Mouse (Mus musculus) E14TG2a.4 (cell line): Measurements from ENCODE around the gene Lpar1.

Experiments
- H3K27me3 ChIP-seq: 2 replicates; pipeline ENCODE4 v1.6.1; 2014; ENCODE audit warnings: low read length, control low read depth; ENCODE audit not compliant: insufficient read depth
- H3K36me3 ChIP-seq: 2 replicates; pipeline ENCODE4 v1.6.1; 2014; ENCODE audit warnings: low read length, control low read depth; ENCODE audit not compliant: insufficient read depth
- H3K4me1 ChIP-seq: replicated peaks from 2 replicates; pipeline ENCODE4 v1.6.1; 2014; ENCODE audit warnings: low read depth, low read length, control low read depth
- H3K4me3 ChIP-seq: replicated peaks from 2 replicates; pipeline ENCODE4 v1.5.1; 2014; ENCODE audit warnings: mild to moderate bottlenecking, low read length
- H3K9me3 ChIP-seq: 2 replicates; pipeline ENCODE4 v1.6.1; 2014; ENCODE audit warnings: low read length, control low read depth
- CTCF ChIP-seq: conservative IDR thresholded peaks from 2 replicates; pipeline ENCODE4 v1.5.1; 2014; ENCODE audit warnings: low read length
- NANOG ChIP-seq: IDR thresholded peaks from 2 replicates; pipeline ENCODE4 v1.6.1; 2014; ENCODE audit warnings: borderline replicate concordance, low read length, mixed read lengths
- POU5F1 ChIP-seq: IDR thresholded peaks from 2 replicates; pipeline ENCODE4 v1.6.1; 2014; ENCODE audit warnings: low read length, borderline replicate concordance

The Lpar1 gene

DNA sequence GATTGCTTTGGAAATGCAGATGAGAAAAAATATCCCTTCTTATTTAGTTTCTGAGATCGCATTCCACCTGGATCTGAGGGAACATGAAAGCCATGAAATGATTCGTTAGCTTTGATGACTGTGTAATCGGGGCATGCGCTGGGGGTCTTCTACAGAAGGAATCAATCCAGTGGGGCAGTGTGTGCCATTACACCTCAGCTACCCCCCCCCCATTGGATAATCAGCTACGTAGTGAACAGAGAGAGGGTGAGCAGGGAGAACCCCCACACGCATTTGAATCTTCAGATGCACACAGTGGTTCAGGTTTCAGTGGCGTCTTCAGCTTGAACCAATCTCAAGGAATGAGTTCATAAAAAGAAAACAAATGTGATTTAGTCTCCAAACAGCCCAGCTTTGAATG is 115.0 kb downstream of the Lpar1 start:
- H3K27me3 ChIP-seq, result no peaks in the 10 kb centered on the region

GRCm38 (mm10) chr4:58437271-58437670 is 116.4 kb downstream of the Lpar1 start:
- TF ChIP-seq CTCF, result peak; percentile 46
- TF ChIP-seq POU5F1, result no peak
- no peak for TF ChIP-seq NANOG
- Histone ChIP-seq H3K36me3 (peaks cover 5% of the 10 kb centered on the region; the same call in 1 of the 2 replicates), H3K4me1 (peaks cover 3% of the 10 kb centered on the region), H3K27me3 (no peaks in the 10 kb centered on the region), H3K9me3 (peaks cover 5% of the 10 kb centered on the region; the same call in 1 of the 2 replicates), H3K4me3 (no peak overlapping the region)

More for the DNA sequence above, 115.0 kb downstream of the Lpar1 start:
- Histone ChIP-seq H3K9me3 (peaks cover 5% of the 10 kb centered on the region; the same call in 1 of the 2 replicates), H3K4me3 (no peak overlapping the region), H3K36me3 (peaks cover 5% of the 10 kb centered on the region; the same call in 1 of the 2 replicates), H3K4me1 (peaks cover 8% of the 10 kb centered on the region)
- TF ChIP-seq CTCF, result no peak
- TF ChIP-seq NANOG, result no peak

DNA sequence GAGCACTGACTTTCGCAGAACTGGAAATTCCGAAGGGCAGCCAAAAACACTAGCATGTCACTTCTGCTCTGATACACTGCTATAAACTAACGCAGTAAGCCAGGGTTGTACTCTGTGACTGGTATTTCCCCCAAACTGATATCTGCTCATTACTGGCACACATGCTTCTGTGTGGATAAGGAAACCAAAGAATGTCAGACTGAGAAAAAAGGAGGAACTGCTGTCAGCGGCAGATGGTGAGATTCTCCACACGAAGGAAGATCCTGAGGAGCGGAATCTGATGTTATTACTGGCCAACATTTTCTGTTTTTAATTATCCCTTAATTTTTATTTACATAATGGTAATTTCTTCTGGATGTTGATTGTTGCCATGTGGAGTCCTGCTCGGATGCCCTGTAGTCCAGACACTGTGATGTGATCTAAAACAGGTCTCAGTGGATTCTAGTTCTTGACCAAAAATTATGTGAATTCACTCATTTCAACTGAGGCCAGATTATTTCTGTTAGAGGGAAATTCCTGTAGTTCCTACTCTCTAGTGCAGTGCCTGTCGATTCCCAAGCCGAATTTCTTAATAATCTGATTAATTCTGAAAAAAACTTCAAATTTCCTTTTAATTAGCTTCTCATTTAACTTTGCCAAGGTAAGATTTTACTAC is 130.3 kb downstream of the Lpar1 start:
- Histone ChIP-seq H3K4me1 (no peaks in the 10 kb centered on the region), H3K27me3 (no peaks in the 10 kb centered on the region), H3K36me3 (no peaks in the 10 kb centered on the region), H3K9me3 (peaks cover 6% of the 10 kb centered on the region), H3K4me3 (no peak overlapping the region)
- no peak for TF ChIP-seq CTCF
- TF ChIP-seq POU5F1, result no peak
- TF ChIP-seq NANOG, result no peak

GRCm38 (mm10) chr4:58419225-58419624 is 134.5 kb downstream of the Lpar1 start:
- Histone ChIP-seq H3K4me1 (no peaks in the 10 kb centered on the region), H3K27me3 (peaks cover 4% of the 10 kb centered on the region; the same call in 1 of the 2 replicates), H3K4me3 (no peak overlapping the region), H3K36me3 (no peaks in the 10 kb centered on the region), H3K9me3 (peaks cover 6% of the 10 kb centered on the region)
- TF ChIP-seq NANOG, result no peak
- TF ChIP-seq POU5F1, result no peak
- 0 out of 2 replicates have a peak, but pooled peaks have one; percentile 4 for TF ChIP-seq CTCF

GRCm38 (mm10) chr4:58417319-58417718 is 136.4 kb downstream of the Lpar1 start:
- H3K4me1 ChIP-seq, result no peaks in the 10 kb centered on the region
- no peaks in the 10 kb centered on the region for H3K36me3 ChIP-seq
- H3K4me3 ChIP-seq, result no peak overlapping the region
- peaks cover 4% of the 10 kb centered on the region; the same call in 1 of the 2 replicates for H3K27me3 ChIP-seq
- H3K9me3 ChIP-seq, result peaks cover 6% of the 10 kb centered on the region
- TF ChIP-seq POU5F1 (no peak), NANOG (no peak), CTCF (no peak)

DNA sequence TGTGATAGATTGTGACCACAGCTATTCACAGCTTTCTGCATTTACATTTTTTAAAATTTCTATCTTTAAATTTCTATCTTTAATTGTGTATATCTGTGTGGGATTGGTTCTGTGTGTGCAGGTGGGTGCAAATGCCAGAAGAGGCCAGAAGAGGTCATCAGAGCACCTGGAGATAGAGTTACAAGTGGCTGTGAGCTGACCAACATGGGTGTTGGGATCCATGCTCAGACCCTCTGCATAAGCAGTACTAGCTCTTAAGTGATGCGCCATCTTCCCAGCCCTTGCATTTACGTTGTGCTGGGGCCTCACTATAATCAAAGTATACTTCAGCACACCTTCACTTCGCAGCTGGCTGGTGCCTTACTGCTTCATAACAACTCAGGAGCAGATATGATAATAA is 138.2 kb downstream of the Lpar1 start:
- Histone ChIP-seq H3K4me1 (no peaks in the 10 kb centered on the region), H3K4me3 (no peak overlapping the region), H3K36me3 (no peaks in the 10 kb centered on the region), H3K27me3 (peaks cover 4% of the 10 kb centered on the region; the same call in 1 of the 2 replicates), H3K9me3 (no peaks in the 10 kb centered on the region)
- TF ChIP-seq CTCF (peak; percentile 42), NANOG (no peak), POU5F1 (no peak)

DNA sequence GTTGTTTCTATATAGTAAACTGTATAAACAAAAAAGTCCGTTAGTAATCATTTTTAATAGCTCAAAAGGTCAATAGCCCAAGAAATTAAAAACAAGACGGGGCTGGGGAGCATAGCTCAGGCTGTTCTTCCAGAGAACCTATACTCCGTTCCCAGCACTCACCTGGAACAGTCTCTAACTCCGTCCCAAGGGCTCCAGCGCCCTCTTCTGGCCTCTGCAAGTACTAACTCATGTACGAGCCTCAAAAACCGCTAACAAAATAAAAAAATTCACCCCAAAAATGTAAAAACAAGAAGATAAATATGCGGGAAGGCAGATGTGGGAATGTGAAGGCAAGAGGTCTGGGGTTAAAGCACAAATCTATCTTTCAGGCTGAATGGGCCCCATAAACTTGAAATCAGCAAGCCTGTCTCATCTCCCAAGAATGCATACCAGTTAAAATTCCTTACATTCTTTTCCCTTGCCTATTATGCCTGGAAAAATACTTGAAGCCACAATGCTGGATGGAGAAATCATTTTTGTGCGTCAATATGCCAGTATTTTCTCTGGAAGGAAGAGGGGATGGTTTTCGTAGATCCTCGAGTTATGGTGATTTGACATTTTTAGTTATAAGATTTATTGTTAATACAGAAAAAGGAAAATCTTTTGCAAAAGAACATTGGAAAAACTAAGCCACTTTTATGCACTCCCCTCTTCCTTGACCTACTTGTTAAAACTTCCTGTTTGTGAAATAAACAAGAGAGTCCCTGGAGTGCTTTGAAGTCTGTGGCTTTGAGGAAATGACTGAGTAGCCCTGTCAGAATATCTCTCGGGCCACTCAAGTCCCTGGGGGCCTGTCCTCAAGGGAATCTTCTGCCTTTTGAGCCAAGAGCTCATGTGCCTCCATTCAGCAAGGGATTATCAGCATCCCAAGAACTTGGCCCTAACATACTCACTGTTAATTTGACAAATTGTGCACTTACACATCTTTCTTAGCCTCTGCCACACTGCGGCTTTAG is 140.2 kb downstream of the Lpar1 start:
- H3K4me1 ChIP-seq, result no peaks in the 10 kb centered on the region
- H3K27me3 ChIP-seq, result peaks cover 4% of the 10 kb centered on the region; the same call in 1 of the 2 replicates
- no peaks in the 10 kb centered on the region for H3K9me3 ChIP-seq
- no peaks in the 10 kb centered on the region for H3K36me3 ChIP-seq
- TF ChIP-seq POU5F1, result no peak
- peak; percentile 32 for TF ChIP-seq CTCF
- TF ChIP-seq NANOG, result no peak
- H3K4me3 ChIP-seq, result no peak overlapping the region

DNA sequence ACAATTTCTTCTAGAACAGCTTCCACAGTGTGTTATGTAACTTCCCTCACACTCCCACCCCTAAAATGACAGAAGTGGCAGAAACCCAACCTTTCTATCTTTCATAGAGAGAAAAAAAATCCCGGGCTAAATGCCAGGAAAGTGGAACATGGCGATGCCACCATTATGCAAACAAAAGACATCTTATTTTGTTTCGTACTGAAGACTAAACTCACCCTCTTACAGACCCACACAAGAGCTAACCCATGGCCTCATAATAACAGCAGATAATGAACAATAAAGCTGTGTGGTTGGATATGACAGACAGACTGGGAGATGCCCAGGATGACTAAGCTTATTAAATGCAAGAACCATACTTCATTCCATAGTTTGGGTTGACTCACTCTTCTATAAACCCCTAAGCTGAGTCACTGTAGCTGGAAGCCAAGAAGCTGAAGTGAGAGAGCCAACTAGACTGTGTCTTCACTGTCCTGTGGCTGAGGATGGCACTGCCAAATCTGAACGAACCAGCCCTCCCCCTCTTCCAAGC is 151.7 kb downstream of the Lpar1 start:
- H3K27me3 ChIP-seq, result no peaks in the 10 kb centered on the region
- H3K9me3 ChIP-seq, result peaks cover 20% of the 10 kb centered on the region
- no peak overlapping the region for H3K4me3 ChIP-seq
- H3K36me3 ChIP-seq, result no peaks in the 10 kb centered on the region
- H3K4me1 ChIP-seq, result no peaks in the 10 kb centered on the region
- TF ChIP-seq CTCF, result no peak
- TF ChIP-seq NANOG, result no peak
- no peak for TF ChIP-seq POU5F1
